Mouse (Mus musculus): Measurements from ENCODE around the gene Lrch4. TPM values are rescaled to one million over a fixed set of nuclear protein-coding genes. Genes with fewer than 3 reads are reported as not detected.

Lrch4 gene
- polyA plus RNA-seq, 1 experiment from 2014 or later, result 42.6 TPM

DNA sequence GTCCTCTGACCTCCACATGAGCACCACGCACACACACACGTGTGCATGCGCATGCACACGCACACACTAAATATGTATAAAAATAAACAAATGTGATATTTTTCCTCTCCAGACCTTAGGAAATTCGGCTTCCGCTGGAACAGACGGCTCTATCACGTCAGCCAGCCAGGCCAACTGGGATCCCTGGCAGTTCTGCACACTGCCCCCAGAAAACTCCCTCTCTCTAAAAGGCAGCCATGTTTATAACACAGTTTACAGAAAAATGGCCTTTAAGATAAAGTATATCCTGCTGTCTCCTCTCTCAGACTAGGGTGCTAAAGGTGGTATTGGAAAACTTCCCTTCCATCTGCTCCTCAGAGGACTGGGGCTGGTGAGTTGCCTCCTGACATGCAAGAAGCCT, 48.9 kb downstream of the Lrch4 start:
- Histone ChIP-seq H3K27me3 (ENCODE audit: insufficient read depth, low read length) (no peaks in the 10 kb centered on the region), H3K4me1 (replicated peaks; ENCODE audit: insufficient read depth, low read length) (no peaks in the 10 kb centered on the region), H3K36me3 (ENCODE audit: insufficient read depth, low read length) (no peaks in the 10 kb centered on the region), H3K27ac (no peak overlapping the region), H3K4me2 (ENCODE audit: low read length) (no peak overlapping the region), H3K9ac (ENCODE audit: low read depth, low read length) (no peak overlapping the region), H3K4me3 (replicated peaks; ENCODE audit: low read depth, low read length) (no peak overlapping the region), H3K9me3 (replicated peaks; ENCODE audit: low read length) (no peaks in the 10 kb centered on the region)
- ATAC-seq (replicated peaks; ENCODE audit: low FRiP score, low read depth) (no peak), DNase-seq (ENCODE audit: low spot score) (no peak)
- TF ChIP-seq CTCF (IDR thresholded peaks at IDR 0.05; ENCODE audit: low read depth), result no peak
- 97% methylated on average over 8 of the region's 8 CpGs for WGBS

DNA sequence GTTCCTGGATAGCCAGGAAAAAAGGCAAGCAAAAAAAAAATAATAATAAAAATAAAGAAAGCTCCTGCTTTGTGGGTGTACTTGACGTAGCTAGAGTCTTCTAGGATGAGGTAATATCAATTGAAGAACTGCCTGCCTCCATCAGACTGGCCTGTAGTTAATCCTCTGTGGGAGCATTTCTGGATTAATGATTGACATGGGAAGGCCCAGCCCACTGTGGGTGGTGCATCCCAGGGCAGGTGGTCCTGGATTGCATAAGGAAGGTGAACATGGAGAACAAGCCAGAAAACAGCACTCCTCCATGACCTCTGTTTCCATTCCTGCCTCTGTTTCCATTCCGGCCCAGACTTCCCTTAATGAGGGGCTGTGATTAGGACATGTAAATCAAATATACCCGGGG, 49.8 kb downstream of the Lrch4 start:
- Histone ChIP-seq H3K27ac (no peak overlapping the region), H3K4me3 (replicated peaks; ENCODE audit: low read depth, low read length) (no peak overlapping the region), H3K4me1 (replicated peaks; ENCODE audit: insufficient read depth, low read length) (peaks cover 3% of the 10 kb centered on the region; the same call in 1 of the 2 replicates), H3K4me2 (ENCODE audit: low read length) (no peak overlapping the region), H3K9me3 (replicated peaks; ENCODE audit: low read length) (no peaks in the 10 kb centered on the region), H3K36me3 (ENCODE audit: insufficient read depth, low read length) (no peaks in the 10 kb centered on the region), H3K27me3 (ENCODE audit: insufficient read depth, low read length) (no peaks in the 10 kb centered on the region), H3K9ac (ENCODE audit: low read depth, low read length) (no peak overlapping the region)
- ATAC-seq (replicated peaks; ENCODE audit: low FRiP score, low read depth) (no peak), DNase-seq (ENCODE audit: low spot score) (no peak)
- 74% methylated on average over 3 of the region's 3 CpGs for WGBS
- TF ChIP-seq CTCF (IDR thresholded peaks at IDR 0.05; ENCODE audit: low read depth), result no peak

GRCm38 (mm10) chr5:137679726-137680125, 50.8 kb downstream of the Lrch4 start:
- TF ChIP-seq CTCF (IDR thresholded peaks at IDR 0.05; ENCODE audit: low read depth), result no peak
- 65% methylated on average over 4 of the region's 4 CpGs for WGBS
- ATAC-seq (replicated peaks; ENCODE audit: low FRiP score, low read depth) (no peak), DNase-seq (ENCODE audit: low spot score) (no peak)
- H3K4me2 ChIP-seq (ENCODE audit: low read length), result no peak overlapping the region
- no peaks in the 10 kb centered on the region for H3K9me3 ChIP-seq (replicated peaks; ENCODE audit: low read length)
- no peak overlapping the region for H3K4me3 ChIP-seq (replicated peaks; ENCODE audit: low read depth, low read length)
- H3K27me3 ChIP-seq (ENCODE audit: insufficient read depth, low read length), result no peaks in the 10 kb centered on the region
- H3K9ac ChIP-seq (ENCODE audit: low read depth, low read length), result no peak overlapping the region
- H3K27ac ChIP-seq, result no peak overlapping the region
- no peaks in the 10 kb centered on the region for H3K36me3 ChIP-seq (ENCODE audit: insufficient read depth, low read length)
- H3K4me1 ChIP-seq (replicated peaks; ENCODE audit: insufficient read depth, low read length), result peaks cover 5% of the 10 kb centered on the region; the same call in 1 of the 2 replicates

DNA sequence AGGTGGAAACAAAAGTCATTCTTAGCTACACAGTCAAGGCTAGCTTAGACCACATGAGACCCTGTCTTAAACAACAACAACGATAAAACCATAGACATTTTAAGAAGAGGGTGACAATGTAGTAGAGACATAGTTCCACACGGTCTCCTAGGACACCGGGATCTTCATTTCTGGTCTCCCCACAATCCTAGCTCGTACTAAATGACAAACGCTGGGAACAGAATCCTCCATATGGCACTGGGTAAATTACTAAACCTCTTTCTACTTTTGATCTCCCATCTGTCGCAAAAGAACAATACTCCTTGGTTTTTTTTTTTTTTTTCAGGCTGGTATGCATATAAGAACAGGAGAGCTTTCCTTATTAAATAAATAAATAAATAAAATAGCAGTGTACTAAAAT, 53.6 kb downstream of the Lrch4 start:
- WGBS, result 75% methylated on average over 6 of the region's 6 CpGs
- TF ChIP-seq CTCF (IDR thresholded peaks at IDR 0.05; ENCODE audit: low read depth), result no peak

DNA sequence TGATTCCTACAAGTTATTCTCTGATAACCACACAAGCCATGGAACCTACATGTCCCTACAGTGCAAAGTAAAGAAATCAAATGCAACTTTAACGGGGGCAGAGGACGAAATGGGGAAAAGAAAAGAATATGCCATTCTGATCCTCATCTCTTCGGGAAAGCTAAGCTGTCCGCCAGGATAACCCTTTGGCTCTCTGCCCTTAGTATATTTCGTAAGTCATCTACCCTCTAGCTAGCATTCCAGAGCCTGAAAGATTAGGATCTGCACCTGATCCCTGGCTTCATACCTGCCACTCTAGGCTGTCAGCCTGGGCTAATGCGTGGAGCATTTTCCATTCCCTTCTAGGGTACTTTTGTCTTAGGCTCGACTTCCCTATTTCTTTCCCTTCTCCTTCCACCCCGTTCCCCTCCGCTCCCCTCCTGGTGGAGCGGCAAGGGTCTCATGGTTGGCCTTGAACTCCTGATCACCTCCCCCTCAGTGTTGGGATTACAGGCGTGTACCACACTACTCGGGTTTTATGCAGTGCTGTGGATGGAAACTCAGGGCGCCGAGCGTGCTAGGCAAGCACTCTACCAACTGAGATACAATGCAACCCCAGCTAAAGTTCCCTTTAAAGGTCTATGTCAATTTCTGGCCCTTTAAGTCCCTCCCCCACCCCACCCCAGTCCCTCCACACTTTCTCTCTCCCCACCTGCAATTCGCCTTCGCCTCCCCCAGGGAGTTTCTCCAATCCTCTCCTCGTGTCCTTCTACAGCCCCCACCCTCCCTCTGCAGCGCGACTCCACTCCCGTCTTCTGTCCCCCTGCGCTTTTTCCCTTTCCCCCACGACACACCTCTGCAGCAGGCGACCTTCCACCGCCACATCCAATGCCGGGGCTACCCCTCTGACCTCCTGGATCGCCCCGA, 54.7 kb downstream of the Lrch4 start:
- no peaks in the 10 kb centered on the region for H3K27me3 ChIP-seq (ENCODE audit: insufficient read depth, low read length)
- peak overlapping the region; percentile 73 for H3K27ac ChIP-seq
- peak overlapping the region; percentile 61 for H3K4me3 ChIP-seq (replicated peaks; ENCODE audit: low read depth, low read length)
- DNase-seq (ENCODE audit: low spot score) (no peak), ATAC-seq (replicated peaks; ENCODE audit: low FRiP score, low read depth) (no peak)
- 9% methylated on average over 28 of the region's 28 CpGs for WGBS
- H3K4me2 ChIP-seq (ENCODE audit: low read length), result peak overlapping the region; percentile 93
- no peaks in the 10 kb centered on the region for H3K36me3 ChIP-seq (ENCODE audit: insufficient read depth, low read length)
- no peak for TF ChIP-seq CTCF (IDR thresholded peaks at IDR 0.05; ENCODE audit: low read depth)
- peak overlapping the region; percentile 67 for H3K9ac ChIP-seq (ENCODE audit: low read depth, low read length)
- H3K4me1 ChIP-seq (replicated peaks; ENCODE audit: insufficient read depth, low read length), result peaks cover 5% of the 10 kb centered on the region; the same call in 1 of the 2 replicates
- H3K9me3 ChIP-seq (replicated peaks; ENCODE audit: low read length), result no peaks in the 10 kb centered on the region

More for the DNA sequence above, 53.6 kb downstream of the Lrch4 start:
- Histone ChIP-seq H3K36me3 (ENCODE audit: insufficient read depth, low read length) (no peaks in the 10 kb centered on the region), H3K27ac (no peak overlapping the region), H3K27me3 (ENCODE audit: insufficient read depth, low read length) (no peaks in the 10 kb centered on the region), H3K9ac (ENCODE audit: low read depth, low read length) (no peak overlapping the region), H3K4me1 (replicated peaks; ENCODE audit: insufficient read depth, low read length) (peaks cover 5% of the 10 kb centered on the region; the same call in 1 of the 2 replicates), H3K4me2 (ENCODE audit: low read length) (no peak overlapping the region), H3K4me3 (replicated peaks; ENCODE audit: low read depth, low read length) (no peak overlapping the region), H3K9me3 (replicated peaks; ENCODE audit: low read length) (no peaks in the 10 kb centered on the region)
- no peak for ATAC-seq (replicated peaks; ENCODE audit: low FRiP score, low read depth)
- DNase-seq (ENCODE audit: low spot score), result no peak

DNA sequence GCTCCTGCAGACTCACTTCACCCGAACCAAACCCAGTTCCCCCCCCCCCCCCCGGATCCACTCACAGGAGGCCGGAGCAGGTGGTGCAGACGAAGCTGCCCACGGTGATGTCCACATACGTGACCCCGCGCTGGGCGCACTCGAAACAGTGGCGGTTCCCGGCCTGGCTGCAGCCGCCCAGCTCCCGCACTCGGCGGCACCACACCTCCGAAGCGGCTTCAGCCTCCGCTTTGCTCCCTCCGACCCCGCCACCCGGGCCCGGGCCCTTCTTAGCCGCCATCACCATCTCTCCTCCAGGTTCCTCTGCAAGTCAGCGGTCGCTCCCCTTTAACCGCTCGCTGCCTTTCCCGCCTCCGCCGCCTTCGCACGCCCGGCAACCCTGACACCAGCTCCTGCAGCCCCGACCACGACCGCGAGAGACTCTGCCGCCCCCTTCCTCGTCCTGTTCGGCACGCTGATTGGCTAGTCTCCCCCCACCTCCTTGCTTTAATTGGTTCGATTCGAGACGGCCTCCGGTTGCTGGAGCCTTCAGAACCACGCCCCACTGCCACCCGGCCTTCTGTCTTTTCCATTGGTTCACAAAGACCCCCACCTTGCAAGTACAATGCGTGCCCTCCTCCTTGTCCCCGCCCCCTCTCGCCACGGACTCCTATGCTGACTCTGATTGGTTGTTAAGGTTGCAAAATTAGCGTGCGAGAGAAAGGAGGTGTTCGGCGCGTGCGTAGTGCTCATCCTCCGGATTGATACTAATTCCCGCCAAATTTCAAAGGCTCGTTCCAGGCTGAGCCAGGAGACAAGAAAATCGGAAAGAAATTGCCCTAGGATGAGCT, 55.6 kb downstream of the Lrch4 start, which contains the start of gene Agfg2:
Agfg2 (minus strand) TSS at position 433 of the 830 bp plus-strand sequence.
- Histone ChIP-seq H3K9me3 (replicated peaks; ENCODE audit: low read length) (no peaks in the 10 kb centered on the region), H3K4me2 (ENCODE audit: low read length) (peak within 1 kb of the TSS; percentile 93), H3K9ac (ENCODE audit: low read depth, low read length) (peak within 1 kb of the TSS; percentile 67), H3K27ac (peak within 1 kb of the TSS; percentile 73), H3K4me1 (replicated peaks; ENCODE audit: insufficient read depth, low read length) (peaks cover 5% of the 10 kb centered on the region; the same call in 1 of the 2 replicates), H3K27me3 (ENCODE audit: insufficient read depth, low read length) (no peaks in the 10 kb centered on the region), H3K4me3 (replicated peaks; ENCODE audit: low read depth, low read length) (peak within 1 kb of the TSS; percentile 61), H3K36me3 (ENCODE audit: insufficient read depth, low read length) (no peaks in the 10 kb centered on the region)
- peak; percentile 100 for DNase-seq (ENCODE audit: low spot score)
- ATAC-seq (replicated peaks; ENCODE audit: low FRiP score, low read depth), result peak; percentile 98
- TF ChIP-seq CTCF (IDR thresholded peaks at IDR 0.05; ENCODE audit: low read depth), result 0 out of 2 replicates have a peak, but pooled peaks have one; percentile 32
- WGBS, result under 1% methylated on average over 61 of the region's 62 CpGs
